Mouse (Mus musculus) T-helper 17 cell (primary cell): ENCODE results near the gene Atp5g2.
"Not testable (repeated sequence)": the region's sequence is repeated elsewhere in the genome, so short reads cannot be mapped to it uniquely, and the experiment has no call there.

Experiments used
- in situ Hi-C, 2 experiments: fragments of 300-600 bp; cut with MboI, MseI; formaldehyde crosslinking; loops; 1 replicate in 1 of 2; 2 replicates in 1 of 2; pipeline ENCODE4 v1.15.1; 2025; ENCODE audit warnings: high pct_unique_total_duplicates in 2 of 2

Gene Atp5g2

DNA sequence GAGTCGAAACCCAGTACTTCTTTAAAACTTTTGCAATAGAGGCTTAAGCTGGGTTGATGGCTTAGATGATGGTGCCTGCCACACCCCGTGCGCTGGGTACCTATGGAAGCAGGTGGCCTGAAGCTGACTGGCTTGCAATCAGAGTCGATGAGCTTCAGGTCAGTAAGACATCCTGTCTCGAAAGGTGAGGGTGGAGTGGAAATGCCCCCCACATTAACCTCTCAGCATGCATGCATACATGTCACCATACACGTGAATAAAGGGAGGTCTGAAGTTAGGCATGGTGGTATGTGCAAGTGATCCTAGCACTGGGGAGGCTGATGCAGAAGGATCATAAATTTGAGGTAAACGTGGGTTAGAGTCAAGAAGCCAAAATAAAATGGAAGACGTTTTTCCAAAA is 2.6 kb downstream of the Atp5g2 start:
- in situ Hi-C loops, result loop anchor here in 1 of 2 experiments (5.0 kb wide), 1 partner anchor 42 kb away; the partner anchor contains the start of genes Atf7 and Gm28047

DNA sequence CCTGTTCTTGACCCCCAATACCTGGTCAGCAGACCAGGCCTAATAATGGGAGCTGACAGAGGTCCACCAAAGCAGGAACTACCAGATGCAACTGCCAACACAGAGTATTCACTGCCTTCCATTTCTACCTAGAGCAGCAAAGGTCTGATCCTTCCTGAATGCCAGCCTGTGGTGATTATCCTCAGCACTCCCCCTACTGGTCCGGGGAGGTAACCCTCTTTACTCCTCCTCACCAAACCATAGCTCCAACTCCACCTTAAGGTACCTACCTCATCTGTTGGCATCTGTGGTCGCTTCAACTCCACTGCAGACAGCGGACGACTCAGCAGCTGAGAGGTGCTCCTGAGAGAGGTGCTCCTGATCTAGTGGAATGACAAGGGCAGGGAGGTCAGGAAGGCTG is 6.7 kb downstream of the Atp5g2 start:
- in situ Hi-C loops, result loop anchor here in 1 of 2 experiments (5.0 kb wide), 1 partner anchor 38 kb away; the partner anchor contains the start of genes Atf7 and Gm28047

DNA sequence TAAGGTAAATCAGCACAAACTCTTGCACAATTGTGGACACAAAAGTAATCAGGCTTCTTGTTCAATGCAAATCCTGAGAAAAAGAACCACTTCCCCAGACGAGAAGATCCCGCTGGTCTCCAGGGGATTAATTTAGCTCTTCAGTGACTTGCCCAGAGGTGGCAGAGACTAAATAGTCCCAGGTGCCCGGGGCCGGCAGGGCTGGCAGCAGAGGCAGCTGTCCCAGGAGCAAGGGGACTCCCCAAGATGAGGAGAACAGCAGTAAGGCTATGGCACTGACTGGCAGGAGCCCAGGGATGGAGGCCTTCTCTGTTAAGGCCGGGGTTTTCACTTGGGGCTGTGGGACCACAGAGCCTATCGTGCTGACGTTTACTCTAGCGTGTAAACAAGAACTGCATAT is 8.3 kb downstream of the Atp5g2 start:
- in situ Hi-C loops, result no loop called here

DNA sequence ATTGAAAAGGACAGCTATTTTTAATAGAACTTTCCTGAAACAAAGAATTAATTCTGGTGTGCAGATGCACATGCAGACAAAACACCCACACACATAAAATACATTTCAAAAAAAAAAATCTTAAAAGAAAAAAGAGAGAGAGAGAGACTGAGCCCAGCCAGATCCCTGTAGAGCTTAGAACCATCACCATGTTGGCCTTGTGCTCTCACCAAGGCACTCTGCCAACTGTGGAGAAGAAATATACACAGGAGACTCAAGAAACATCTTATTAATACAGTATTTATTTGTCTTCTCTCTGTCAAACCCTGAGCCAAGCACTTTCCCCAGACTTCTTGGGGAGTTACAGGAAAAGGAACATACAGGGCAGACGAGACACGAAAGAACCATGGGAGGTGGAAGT is 9.6 kb downstream of the Atp5g2 start:
- in situ Hi-C loops, result not testable (repeated sequence)

DNA sequence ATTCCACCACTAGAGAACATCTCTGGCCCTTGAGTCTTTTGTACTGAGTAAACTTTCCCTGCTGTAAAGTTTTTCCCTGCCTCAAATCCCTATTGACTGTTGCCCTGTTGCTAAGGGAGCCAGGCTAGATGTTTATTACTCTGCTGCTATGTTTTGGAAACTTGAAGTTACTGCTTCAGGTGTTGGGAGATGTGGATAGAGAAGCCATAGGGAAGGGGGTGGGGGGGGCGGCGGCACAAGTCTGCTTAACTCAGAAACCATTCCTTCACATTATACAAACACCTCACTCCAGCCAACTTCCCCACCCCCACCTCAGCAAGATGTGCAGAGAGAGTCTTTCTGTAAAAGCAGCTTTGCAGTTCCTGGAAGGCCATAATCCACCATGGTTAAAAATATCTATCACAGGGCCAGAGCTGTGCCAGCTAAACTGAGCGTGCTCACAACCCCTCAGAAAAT is 14.2 kb downstream of the Atp5g2 start:
- in situ Hi-C loops, result no loop called here

DNA sequence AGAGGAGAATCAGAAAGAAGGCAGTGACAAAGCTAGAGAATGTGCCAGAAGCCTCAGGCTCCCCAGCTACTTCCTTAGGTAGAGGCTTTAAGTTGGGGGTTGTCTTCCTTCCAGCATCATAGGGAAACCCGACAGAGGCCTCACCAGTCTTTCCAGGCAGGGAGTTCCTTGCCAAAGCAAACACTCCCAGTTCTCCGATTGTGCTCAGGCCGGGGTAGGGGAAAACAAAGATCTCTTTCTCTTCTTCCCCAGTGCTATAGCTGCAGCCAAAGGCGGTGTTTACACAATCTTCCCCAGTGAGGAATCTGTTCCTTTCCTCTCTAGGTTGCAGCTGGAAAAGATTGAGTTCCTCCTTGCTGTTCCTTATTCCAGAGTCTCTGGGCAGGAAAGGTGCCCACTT is 15.5 kb downstream of the Atp5g2 start:
- in situ Hi-C loops, result no loop called here

DNA sequence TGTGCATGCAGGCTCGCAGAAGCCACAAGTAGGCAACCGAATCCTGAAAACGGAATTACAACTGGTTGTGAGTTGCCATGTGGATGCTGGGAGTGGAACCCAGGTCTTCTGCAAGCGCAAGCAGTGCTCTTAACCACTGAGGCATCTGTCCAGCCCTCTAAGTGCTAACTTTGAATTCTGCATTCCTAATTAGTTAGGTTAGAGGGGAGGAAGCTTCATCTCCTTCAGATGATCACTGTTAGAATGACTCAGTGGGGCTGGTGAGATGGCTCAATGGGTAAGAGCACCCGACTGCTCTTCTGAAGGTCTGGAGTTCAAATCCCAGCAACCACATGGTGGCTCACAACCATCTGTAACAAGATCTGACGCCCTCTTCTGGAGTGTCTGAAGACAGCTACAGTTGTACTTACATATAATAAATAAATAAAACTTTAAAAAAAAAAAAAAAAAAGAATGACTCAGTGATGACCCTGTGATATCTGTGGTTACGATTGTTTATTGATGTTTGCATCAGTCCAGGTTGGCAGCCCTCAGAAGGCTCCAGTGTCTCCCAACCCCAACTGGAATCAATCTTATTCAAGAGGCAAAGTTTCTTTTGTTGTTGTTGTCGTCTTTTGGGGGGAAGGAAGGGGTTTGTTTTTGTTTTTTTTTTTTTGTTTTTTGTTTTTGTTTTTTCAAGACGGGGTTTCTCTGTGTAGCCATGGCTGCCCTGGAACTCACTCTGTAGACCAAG is 20.1 kb downstream of the Atp5g2 start:
- in situ Hi-C loops, result not testable (repeated sequence)

DNA sequence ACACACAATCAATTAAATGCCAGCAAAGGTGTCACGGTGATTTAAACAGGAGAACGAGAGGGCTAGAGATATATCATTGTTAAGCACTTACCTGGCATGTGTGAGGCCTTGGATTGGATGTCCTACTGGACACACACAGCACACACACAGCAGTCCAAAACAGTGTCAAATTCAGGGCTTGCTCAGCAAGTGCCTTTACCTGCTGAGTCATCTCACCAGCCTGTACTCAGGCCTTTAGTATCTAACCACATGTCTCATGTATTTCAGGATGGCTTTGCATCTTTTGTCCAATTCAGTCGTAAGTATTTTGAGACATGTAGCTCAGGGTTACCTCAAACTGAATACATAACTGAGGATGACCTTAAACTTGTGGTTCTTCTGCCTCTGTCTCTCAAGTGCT is 21.0 kb downstream of the Atp5g2 start:
- in situ Hi-C loops, result no loop called here

DNA sequence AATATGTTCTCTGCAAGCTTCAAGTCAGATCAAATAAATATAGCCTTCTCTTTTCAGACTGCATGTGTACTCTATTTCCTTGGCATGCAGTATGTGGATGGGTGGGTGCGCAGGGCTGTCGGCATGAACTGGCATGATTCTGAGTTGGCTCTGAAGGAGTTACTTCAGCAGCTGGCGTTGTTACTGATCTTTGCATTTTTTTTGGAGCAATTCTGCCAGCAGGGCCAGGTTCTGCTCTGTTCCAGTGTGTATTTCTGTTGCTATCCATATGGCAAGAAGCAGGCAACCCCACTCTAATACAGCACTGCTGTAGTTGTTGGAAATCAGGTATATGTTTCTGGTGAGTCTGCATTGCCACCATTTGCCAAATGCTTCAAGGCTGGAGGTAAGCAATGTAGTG is 36.3 kb downstream of the Atp5g2 start:
- in situ Hi-C loops, result no loop called here

DNA sequence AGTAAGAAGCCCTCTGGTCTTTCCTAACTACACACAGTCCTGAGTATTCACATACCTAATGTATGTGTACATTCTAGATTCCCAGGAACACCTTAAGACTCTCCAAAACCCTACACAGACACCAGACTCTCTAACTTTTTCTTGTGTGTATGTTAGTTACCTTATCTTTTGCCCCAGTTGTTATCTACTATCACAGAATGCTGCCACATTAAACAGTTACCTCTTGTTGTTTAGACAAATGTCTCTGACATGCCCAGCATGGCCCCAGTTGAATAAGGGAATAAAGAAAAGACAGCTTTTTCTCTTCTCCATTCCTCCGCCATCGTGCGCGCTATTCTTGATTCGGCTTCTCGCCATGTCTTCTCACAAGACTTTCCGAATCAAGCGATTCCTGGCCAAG is 37.5 kb downstream of the Atp5g2 start:
- in situ Hi-C loops, result no loop called here

DNA sequence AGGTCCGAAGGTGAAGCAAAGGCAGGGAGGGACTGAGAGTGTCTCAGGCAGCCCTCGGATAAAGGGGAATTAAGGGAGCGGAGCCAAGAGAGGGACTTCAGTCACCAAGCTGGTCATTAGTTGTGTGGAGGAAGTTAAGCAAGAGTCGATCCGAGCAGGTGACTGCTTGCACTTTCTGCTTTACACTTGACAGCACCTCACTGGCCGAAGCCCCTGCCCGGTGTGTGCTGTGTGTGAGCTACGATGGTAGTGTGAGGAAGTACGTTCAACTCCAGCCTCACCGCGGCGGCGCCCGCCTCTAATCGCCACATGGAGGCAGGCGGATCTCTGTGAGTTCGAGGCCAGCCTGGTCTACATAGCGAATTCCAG is 46.5 kb downstream of the Atp5g2 start:
- in situ Hi-C loops, result loop anchor here in 1 of 2 experiments (5.0 kb wide), 1 partner anchor 42 kb away; no protein-coding TSS in a partner anchor

DNA sequence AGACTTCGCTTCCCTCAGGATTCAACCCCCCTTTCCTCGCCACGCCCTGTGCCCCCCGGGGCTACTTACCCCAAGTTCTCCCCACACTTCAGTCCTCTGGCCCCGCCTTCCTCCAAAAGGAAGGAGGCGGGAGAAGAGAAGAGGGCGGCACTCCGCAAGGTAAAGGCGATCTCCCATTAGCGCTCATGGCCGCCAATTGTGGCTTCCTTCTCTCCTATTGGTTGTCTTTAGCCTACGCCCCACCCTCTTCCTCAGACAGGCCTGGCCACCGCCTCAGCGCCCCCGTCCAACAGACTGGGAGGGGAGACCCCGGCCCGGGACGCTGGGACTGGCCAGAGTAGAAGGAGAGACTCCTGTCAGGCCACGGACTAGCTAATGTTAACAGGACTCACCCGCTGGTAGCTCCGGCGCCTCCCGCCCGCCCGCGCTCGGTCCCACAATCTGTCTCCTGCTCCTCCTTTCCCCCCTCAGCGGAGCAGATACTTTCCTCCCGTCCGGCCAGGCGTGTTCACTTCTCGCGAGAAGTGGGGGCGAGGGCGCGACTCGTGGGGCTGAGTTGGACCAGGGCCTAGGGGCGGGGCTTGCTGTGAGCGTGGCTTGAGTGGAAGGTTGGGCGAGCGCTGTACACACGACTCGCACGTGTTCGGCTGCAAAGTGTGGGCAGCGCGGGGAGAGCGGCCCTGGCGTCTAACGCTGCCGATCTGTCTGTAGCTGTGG is 47.0 kb downstream of the Atp5g2 start, which contains the start of the genes Gm28047 and Atf7:
TSS of gene Gm28047 (minus strand) at position 98 of the 717 bp plus-strand sequence.
TSS of gene Atf7 (minus strand) at position 495 of the 717 bp plus-strand sequence.
- in situ Hi-C loops, result loop anchor here in 1 of 2 experiments (5.0 kb wide), 1 partner anchor 42 kb away; no protein-coding TSS in a partner anchor

DNA sequence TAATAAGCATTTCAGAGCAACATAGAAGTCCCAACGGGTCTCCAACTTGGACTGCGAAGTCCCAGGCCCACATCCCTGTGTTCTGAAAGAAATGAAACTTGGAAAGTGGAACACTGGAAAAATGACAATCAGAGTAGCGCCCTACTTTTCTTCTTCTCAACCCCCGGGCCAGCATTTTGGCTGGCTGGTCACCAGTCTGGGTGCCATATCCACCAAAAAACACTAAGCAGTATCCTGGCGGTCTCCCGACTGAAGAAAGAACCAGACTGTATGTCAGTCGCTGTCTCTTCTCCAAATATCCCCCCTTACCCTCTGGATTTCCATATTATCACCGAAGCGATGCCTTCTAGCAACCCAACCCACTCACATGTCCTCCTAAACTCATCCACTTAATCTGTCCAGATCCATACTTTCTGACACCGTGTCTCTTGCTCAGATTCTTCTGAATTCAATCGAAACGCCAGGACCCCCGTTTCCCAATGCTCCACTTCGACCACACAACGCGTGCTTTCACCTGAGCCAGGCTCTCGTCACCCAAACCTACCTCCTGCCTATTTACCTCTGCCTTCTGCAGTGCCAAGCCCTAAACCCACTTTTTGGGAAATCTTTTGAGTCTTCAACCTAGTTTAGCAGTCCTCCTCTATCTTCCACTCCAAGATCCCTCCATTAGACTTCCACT is 47.7 kb downstream of the Atp5g2 start:
- in situ Hi-C loops, result no loop called here

DNA sequence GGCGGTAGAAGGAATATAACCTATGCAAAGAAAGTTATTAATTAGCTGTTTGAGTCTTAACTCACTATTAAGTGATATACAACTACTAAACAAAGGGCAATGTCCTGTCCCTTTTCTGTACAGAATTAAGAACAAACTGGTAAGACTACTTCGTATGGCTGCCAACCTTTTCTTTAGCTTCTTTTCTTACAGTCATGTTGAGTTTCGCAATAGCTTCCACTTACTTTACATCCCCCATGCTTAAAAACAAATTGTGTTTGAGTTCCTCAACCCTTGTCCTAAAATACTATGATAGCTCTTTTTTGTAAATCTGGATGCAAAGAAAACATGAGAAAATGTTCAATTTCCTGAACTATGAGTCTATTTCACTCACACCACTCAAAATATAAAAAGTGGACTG is 49.0 kb downstream of the Atp5g2 start:
- in situ Hi-C loops, result no loop called here

DNA sequence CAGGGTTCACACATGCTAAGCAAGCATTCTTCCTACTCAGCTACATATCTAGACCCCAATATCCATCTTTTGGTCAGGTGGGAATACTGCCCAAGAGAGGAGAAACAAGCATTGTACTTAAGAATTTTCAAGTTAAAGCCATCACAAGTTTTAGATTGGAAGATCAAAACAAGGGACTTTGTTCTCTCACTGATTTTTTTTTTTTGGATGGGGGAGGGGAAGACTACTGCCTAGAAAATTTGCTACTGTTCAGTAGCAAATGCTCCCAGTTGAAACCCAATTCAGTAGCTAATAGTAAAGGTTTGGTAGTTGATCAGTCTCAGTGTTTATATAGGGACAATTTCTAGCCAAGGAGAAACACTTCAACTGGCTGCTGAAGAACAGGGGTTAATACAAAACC is 49.6 kb downstream of the Atp5g2 start:
- in situ Hi-C loops, result no loop called here

DNA sequence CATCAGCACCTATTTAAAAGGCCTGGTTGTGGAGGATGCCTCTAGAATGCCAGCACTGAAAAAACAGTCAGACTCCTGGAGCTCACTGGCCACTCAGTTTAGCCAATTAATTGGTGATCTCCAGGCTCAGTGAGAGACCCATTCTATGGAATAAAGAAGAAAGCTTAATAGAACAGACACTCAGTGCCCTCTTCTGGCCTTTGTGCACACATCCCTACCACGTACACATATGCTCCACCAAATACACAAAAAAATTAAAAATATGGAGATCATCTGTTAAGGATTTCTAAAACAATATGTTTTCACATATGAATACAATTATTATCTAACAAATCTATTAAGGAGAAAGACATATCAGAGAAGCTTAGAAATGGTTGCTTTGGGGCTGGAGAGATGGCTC is 51.4 kb downstream of the Atp5g2 start:
- in situ Hi-C loops, result no loop called here

DNA sequence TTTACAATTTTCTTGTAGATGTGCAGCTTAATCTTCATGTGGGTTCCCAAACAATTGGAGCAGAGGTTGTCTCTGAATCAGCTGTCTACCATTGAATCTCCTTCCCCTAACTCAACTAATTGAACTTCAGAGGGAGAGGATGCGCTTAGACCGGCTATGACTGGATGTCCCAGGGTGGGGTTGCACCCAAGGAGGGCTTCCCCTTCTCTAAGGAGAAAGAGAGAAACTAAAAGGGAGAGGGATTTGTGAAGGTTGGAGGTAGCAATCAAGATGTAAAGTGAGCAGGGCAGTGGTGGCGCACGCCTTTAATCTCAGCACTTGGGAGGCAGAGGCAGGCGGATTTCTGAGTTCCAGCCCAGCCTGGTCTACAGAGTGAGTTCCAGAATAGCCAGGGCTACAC is 52.7 kb downstream of the Atp5g2 start:
- in situ Hi-C loops, result no loop called here

DNA sequence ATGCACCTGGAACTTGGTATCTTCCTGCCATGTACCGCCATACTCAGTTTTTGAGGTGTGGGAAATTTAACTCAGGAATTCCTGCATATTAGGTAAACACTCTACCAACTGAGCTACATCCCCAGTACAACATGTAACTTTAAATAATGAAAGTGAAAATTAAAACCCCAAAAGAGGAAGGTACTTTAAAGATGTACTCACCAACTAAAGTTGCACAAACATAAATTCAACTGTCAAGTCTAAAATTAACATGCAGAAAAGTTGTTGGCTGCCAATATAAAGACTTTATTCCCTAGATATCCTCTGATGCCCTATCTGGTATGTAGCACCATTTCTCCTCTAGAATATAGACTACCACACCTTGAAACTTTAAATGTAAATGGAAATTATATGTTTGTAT is 54.5 kb downstream of the Atp5g2 start:
- in situ Hi-C loops, result no loop called here

DNA sequence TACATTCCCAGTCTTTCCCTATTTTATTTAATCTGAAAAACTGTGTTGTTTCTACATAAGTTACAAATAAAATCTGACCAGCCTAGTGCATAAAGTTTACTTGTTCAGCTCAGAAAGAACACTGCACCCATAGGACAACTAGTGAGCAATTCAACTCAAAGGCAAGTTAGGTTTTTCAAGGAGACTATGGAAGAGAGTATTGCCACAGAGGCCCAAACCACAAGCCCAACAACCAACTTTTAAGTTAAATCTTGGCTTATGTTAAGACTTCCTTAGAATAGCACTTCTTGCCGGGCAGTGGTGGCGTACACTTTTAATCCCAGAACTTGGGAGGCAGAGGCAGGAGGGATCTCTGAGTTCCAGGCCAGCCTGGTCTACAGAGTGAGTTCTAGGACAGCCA is 56.0 kb downstream of the Atp5g2 start:
- in situ Hi-C loops, result no loop called here

DNA sequence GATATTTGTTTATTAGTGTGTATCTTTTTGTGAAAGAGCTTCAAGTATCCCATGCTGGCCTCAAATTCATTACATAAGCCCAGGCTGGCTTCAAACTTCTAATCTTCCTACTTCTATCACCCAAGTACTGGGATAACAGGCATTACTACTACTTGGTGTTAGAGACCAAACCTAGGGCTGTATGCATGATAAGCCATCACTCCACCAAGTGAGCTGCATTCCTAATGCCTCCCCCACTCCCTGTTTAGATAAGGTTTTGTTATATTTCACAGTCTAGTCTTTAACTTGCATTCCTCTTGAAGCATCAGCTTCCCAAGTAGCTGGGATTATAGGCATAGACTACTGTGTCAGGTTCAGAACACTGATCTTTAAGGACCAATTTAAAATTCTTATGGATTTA is 57.9 kb downstream of the Atp5g2 start:
- in situ Hi-C loops, result no loop called here

DNA sequence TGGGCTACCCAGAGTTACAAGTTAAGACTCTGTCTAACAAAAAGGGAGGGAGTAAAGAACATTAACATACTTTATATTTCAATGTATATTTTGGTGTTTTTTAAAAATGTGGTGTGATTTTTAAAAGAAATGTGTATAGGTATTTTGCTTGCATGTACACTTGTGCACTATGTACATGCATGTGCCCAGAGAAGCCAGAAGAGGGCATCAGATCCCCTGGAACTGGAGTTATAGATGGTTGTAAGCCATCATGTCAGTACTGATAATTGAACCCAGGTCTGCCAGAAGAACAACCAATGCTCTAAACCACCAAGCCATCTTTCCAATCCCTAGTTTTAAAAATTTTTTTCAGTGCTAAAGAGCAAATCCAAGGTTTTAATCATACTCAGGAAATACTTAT is 59.2 kb downstream of the Atp5g2 start:
- in situ Hi-C loops, result no loop called here
